Mouse (Mus musculus) splenic B cell, adult 2 months (primary cell): ENCODE results near the gene Fxr2.
"Not testable (repeated sequence)": the region's sequence is repeated elsewhere in the genome, so short reads cannot be mapped to it uniquely, and the experiment has no call there.

Source experiments
- DNase-seq: peaks from one replicate; pipeline ENCODE4 v3.0.0-alpha.2; 2011; ENCODE audit warnings: low read depth, low spot score
- H3K27me3 ChIP-seq: 2 replicates; pipeline ENCODE4 v1.6.1; 2012; ENCODE audit warnings: mild to moderate bottlenecking, low read length, moderate library complexity, mixed read lengths; ENCODE audit not compliant: control insufficient read depth, poor library complexity, insufficient read depth, severe bottlenecking
- H3K36me3 ChIP-seq: 2 replicates; pipeline ENCODE4 v1.6.1; 2012; ENCODE audit warnings: mild to moderate bottlenecking, low read length, moderate library complexity, mixed read lengths; ENCODE audit not compliant: control insufficient read depth, poor library complexity, insufficient read depth, severe bottlenecking

Gene Fxr2

GRCm38 (mm10) chr11:69604347-69604746 lies 28.4 kb upstream of the Fxr2 start:
- Histone ChIP-seq H3K27me3 (no peaks in the 10 kb centered on the region; the same call in 1 of the 2 replicates), H3K36me3 (no peaks in the 10 kb centered on the region)
- DNase-seq: no peak

GRCm38 (mm10) chr11:69604795-69605664 lies 27.8 kb upstream of the Fxr2 start:
- DNase-seq: no peak
- Histone ChIP-seq H3K36me3 (no peaks in the 10 kb centered on the region), H3K27me3 (no peaks in the 10 kb centered on the region; the same call in 1 of the 2 replicates)

GRCm38 (mm10) chr11:69605726-69606490 lies 26.9 kb upstream of the Fxr2 start, which contains the start of gene Atp1b2:
Atp1b2 (minus strand) TSS chr11:69605942.
- Histone ChIP-seq H3K27me3 (no peaks in the 10 kb centered on the region; the same call in 1 of the 2 replicates), H3K36me3 (no peaks in the 10 kb centered on the region)
- peak; percentile 71 for DNase-seq

- Histone ChIP-seq H3K36me3 (no peaks in the 10 kb centered on the region), H3K27me3 (peaks cover 1% of the 10 kb centered on the region)
- no peak for DNase-seq
Observed at GRCm38 (mm10) chr11:69606491-69606795, 26.3 kb upstream of the Fxr2 start.

- Histone ChIP-seq H3K27me3 (peaks cover 3% of the 10 kb centered on the region), H3K36me3 (no peaks in the 10 kb centered on the region)
- no peak for DNase-seq
Observed at GRCm38 (mm10) chr11:69606832-69607231, 26.0 kb upstream of the Fxr2 start.

- no peaks in the 10 kb centered on the region for H3K36me3 ChIP-seq
- H3K27me3 ChIP-seq: peaks cover 3% of the 10 kb centered on the region
- no peak for DNase-seq
Observed at GRCm38 (mm10) chr11:69608525-69608924, 24.3 kb upstream of the Fxr2 start.

- DNase-seq: no peak
- H3K36me3 ChIP-seq: no peaks in the 10 kb centered on the region
- peaks cover 3% of the 10 kb centered on the region for H3K27me3 ChIP-seq
Observed at GRCm38 (mm10) chr11:69609416-69609815, 23.4 kb upstream of the Fxr2 start.

GRCm38 (mm10) chr11:69610899-69611298 lies 21.9 kb upstream of the Fxr2 start:
- no peak for DNase-seq
- peaks cover 3% of the 10 kb centered on the region; the same call in 1 of the 2 replicates for H3K27me3 ChIP-seq
- H3K36me3 ChIP-seq: no peaks in the 10 kb centered on the region

GRCm38 (mm10) chr11:69613553-69614256 lies 19.1 kb upstream of the Fxr2 start:
- Histone ChIP-seq H3K36me3 (no peaks in the 10 kb centered on the region), H3K27me3 (peaks cover 3% of the 10 kb centered on the region; the same call in 1 of the 2 replicates)
- DNase-seq: peak; percentile 56

- H3K27me3 ChIP-seq, H3K36me3 ChIP-seq, DNase-seq: not testable (repeated sequence)
Observed at GRCm38 (mm10) chr11:69614257-69614588, 18.6 kb upstream of the Fxr2 start.

GRCm38 (mm10) chr11:69616781-69617180 lies 16.0 kb upstream of the Fxr2 start:
- no peak for DNase-seq
- no peaks in the 10 kb centered on the region for H3K36me3 ChIP-seq
- H3K27me3 ChIP-seq: 0 out of 2 replicates have a peak, but pooled peaks cover under 1% of the 10 kb centered on the region

GRCm38 (mm10) chr11:69617805-69618204 lies 15.0 kb upstream of the Fxr2 start, which contains the start of gene Shbg:
Shbg (minus strand) TSS chr11:69617905.
- no peaks in the 10 kb centered on the region for H3K36me3 ChIP-seq
- no peaks in the 10 kb centered on the region for H3K27me3 ChIP-seq
- no peak for DNase-seq

- DNase-seq: no peak
- no peaks in the 10 kb centered on the region for H3K36me3 ChIP-seq
- no peaks in the 10 kb centered on the region for H3K27me3 ChIP-seq
Observed at GRCm38 (mm10) chr11:69620394-69621081, 12.3 kb upstream of the Fxr2 start.

- DNase-seq: no peak
- no peaks in the 10 kb centered on the region for H3K27me3 ChIP-seq
- no peaks in the 10 kb centered on the region for H3K36me3 ChIP-seq
Observed at GRCm38 (mm10) chr11:69621571-69622268, 11.1 kb upstream of the Fxr2 start, which contains the start of gene Sat2. Sat2 (plus strand) TSS chr11:69622024.
